Mouse (Mus musculus) lung, embryonic 14.5 days (tissue): Measurements from ENCODE around the gene Tns3. TPM values are rescaled to one million over a fixed set of nuclear protein-coding genes. Genes with fewer than 3 reads are reported as not detected.

Experiments used
- ATAC-seq: fragments of 200-750 bp; cut with Nextera tagmentation; 2 replicates; pipeline ENCODE4 v1.8.0; 2017; ENCODE audit warnings: mild to moderate bottlenecking, moderate TSS enrichment, moderate library complexity; ENCODE audit not compliant: insufficient read depth
- DNase-seq: peaks from one replicate; pipeline ENCODE4 v3.0.0-alpha.2; 2015
- H3K27ac ChIP-seq: fragments of 300-500 bp; sonication (generic); 2 replicates; pipeline ENCODE4 v1.5.1; 2014; ENCODE audit warnings: low read depth, mild to moderate bottlenecking, moderate library complexity
- H3K27me3 ChIP-seq: fragments of 300-500 bp; sonication (generic); 2 replicates; pipeline ENCODE4 v1.6.1; 2014; ENCODE audit warnings: low read length, control low read depth; ENCODE audit not compliant: insufficient read depth
- H3K36me3 ChIP-seq: fragments of 300-500 bp; sonication (generic); 2 replicates; pipeline ENCODE4 v1.6.1; 2014; ENCODE audit warnings: control low read depth; ENCODE audit not compliant: insufficient read depth
- H3K4me1 ChIP-seq: fragments of 300-500 bp; sonication (generic); 2 replicates; pipeline ENCODE4 v1.6.1; 2014; ENCODE audit warnings: antibody characterized with exemption, control low read depth; ENCODE audit not compliant: insufficient read depth
- H3K4me2 ChIP-seq: fragments of 300-500 bp; sonication (generic); 2 replicates; pipeline ENCODE4 v1.6.1; 2014; ENCODE audit warnings: mild to moderate bottlenecking
- H3K4me3 ChIP-seq: fragments of 300-500 bp; sonication (generic); 2 replicates; pipeline ENCODE4 v1.5.1; 2014; ENCODE audit warnings: low read depth, low read length
- H3K9ac ChIP-seq: fragments of 300-500 bp; sonication (generic); 2 replicates; pipeline ENCODE4 v1.6.1; 2014
- H3K9me3 ChIP-seq: fragments of 300-500 bp; sonication (generic); 2 replicates; pipeline ENCODE4 v1.6.1; 2016; ENCODE audit warnings: low read depth, low read length, control low read depth
- CTCF ChIP-seq: IDR thresholded peaks from 2 replicates; pipeline ENCODE4 v1.5.1; 2016; ENCODE audit warnings: antibody characterized with exemption, low read depth
- whole genome bisulfite sequencing: fragments of 180-500 bp; shearing (Covaris S2); extraction: QIAGEN DNeasy Blood & Tissue Kit; methylation state at CpG from one replicate; pipeline ENCODE4 v1.1.7; 2014; 5-methylcytosine and 5-hydroxymethylcytosine counted together
- polyA plus RNA-seq: library from polyadenylated mRNA; unstranded; fragments of >200 nt; fragmentation: Nextera tagmentation; extraction: Ambion mirVana; gene quantifications from 2 replicates; pipeline ENCODE4 v1.2.1, GENCODE M21; 2014

Gene Tns3
- polyA plus RNA-seq, 1 experiment from 2014 or later = 41.0 TPM

GRCm38 (mm10) chr11:8586374-8586773, 78.0 kb downstream of the Tns3 start:
- Histone ChIP-seq H3K9me3 (no peaks in the 10 kb centered on the region), H3K36me3 (peaks cover 17% of the 10 kb centered on the region; the same call in 1 of the 2 replicates), H3K4me2 (no peak overlapping the region), H3K27me3 (no peaks in the 10 kb centered on the region), H3K9ac (no peak overlapping the region), H3K4me1 (peaks cover 21% of the 10 kb centered on the region; the same call in 1 of the 2 replicates), H3K4me3 (no peak overlapping the region), H3K27ac (no peak overlapping the region)
- DNase-seq (no peak), ATAC-seq (no peak)
- WGBS = 71% methylated on average over 2 of the region's 2 CpGs
- TF ChIP-seq CTCF = no peak

GRCm38 (mm10) chr11:8585686-8586085, 78.6 kb downstream of the Tns3 start:
- ATAC-seq (no peak), DNase-seq (no peak)
- Histone ChIP-seq H3K9me3 (no peaks in the 10 kb centered on the region), H3K27me3 (no peaks in the 10 kb centered on the region), H3K27ac (no peak overlapping the region), H3K4me1 (peaks cover 21% of the 10 kb centered on the region; the same call in 1 of the 2 replicates), H3K4me3 (no peak overlapping the region), H3K9ac (no peak overlapping the region), H3K4me2 (no peak overlapping the region), H3K36me3 (peaks cover 11% of the 10 kb centered on the region; the same call in 1 of the 2 replicates)
- 70% methylated on average over 3 of the region's 3 CpGs for WGBS
- TF ChIP-seq CTCF = no peak

GRCm38 (mm10) chr11:8584925-8585324, 79.4 kb downstream of the Tns3 start:
- Histone ChIP-seq H3K9me3 (no peaks in the 10 kb centered on the region), H3K4me1 (peaks cover 25% of the 10 kb centered on the region), H3K36me3 (peaks cover 7% of the 10 kb centered on the region; the same call in 1 of the 2 replicates), H3K27me3 (no peaks in the 10 kb centered on the region), H3K27ac (no peak overlapping the region; the same call in 1 of the 2 replicates), H3K4me2 (no peak overlapping the region), H3K4me3 (no peak overlapping the region), H3K9ac (no peak overlapping the region)
- 50% methylated on average over 1 of the region's 1 CpGs for WGBS
- TF ChIP-seq CTCF = no peak
- DNase-seq = no peak
- ATAC-seq = no peak

GRCm38 (mm10) chr11:8584307-8584706, 80.0 kb downstream of the Tns3 start:
- Histone ChIP-seq H3K4me2 (no peak overlapping the region), H3K4me3 (no peak overlapping the region), H3K27ac (no peak overlapping the region), H3K36me3 (peaks cover 7% of the 10 kb centered on the region; the same call in 1 of the 2 replicates), H3K27me3 (no peaks in the 10 kb centered on the region), H3K4me1 (peaks cover 26% of the 10 kb centered on the region), H3K9ac (no peak overlapping the region), H3K9me3 (no peaks in the 10 kb centered on the region)
- ATAC-seq = no peak
- WGBS = 68% methylated on average over 2 of the region's 2 CpGs
- TF ChIP-seq CTCF = no peak
- DNase-seq = no peak

- ATAC-seq (no peak), DNase-seq (no peak)
- Histone ChIP-seq H3K9me3 (no peaks in the 10 kb centered on the region), H3K36me3 (peaks cover 15% of the 10 kb centered on the region; the same call in 1 of the 2 replicates), H3K4me1 (peaks cover 30% of the 10 kb centered on the region), H3K4me2 (no peak overlapping the region), H3K27me3 (no peaks in the 10 kb centered on the region), H3K4me3 (no peak overlapping the region), H3K9ac (no peak overlapping the region), H3K27ac (no peak overlapping the region)
- 89% methylated on average over 3 of the region's 3 CpGs for WGBS
- TF ChIP-seq CTCF = no peak
Observed at GRCm38 (mm10) chr11:8583137-8583536, 81.2 kb downstream of the Tns3 start.

- no peak for DNase-seq
- Histone ChIP-seq H3K9me3 (no peaks in the 10 kb centered on the region), H3K4me1 (peaks cover 26% of the 10 kb centered on the region), H3K36me3 (peaks cover 20% of the 10 kb centered on the region; the same call in 1 of the 2 replicates), H3K27me3 (no peaks in the 10 kb centered on the region), H3K27ac (no peak overlapping the region), H3K9ac (no peak overlapping the region), H3K4me2 (no peak overlapping the region), H3K4me3 (no peak overlapping the region)
- TF ChIP-seq CTCF = no peak
- ATAC-seq = no peak
- WGBS = 77% methylated on average over 10 of the region's 10 CpGs
Observed at GRCm38 (mm10) chr11:8582101-8582920, 82.0 kb downstream of the Tns3 start.

- 20% methylated on average over 5 of the region's 5 CpGs for WGBS
- ATAC-seq (peak; percentile 89), DNase-seq (peak; percentile 88)
- no peak overlapping the region for H3K9ac ChIP-seq
- H3K27ac ChIP-seq = peak overlapping the region; percentile 70
- H3K9me3 ChIP-seq = no peaks in the 10 kb centered on the region
- H3K4me2 ChIP-seq = no peak overlapping the region
- H3K4me1 ChIP-seq = peaks cover 18% of the 10 kb centered on the region
- peaks cover 26% of the 10 kb centered on the region for H3K36me3 ChIP-seq
- no peak overlapping the region for H3K4me3 ChIP-seq
- peak; percentile 26 for TF ChIP-seq CTCF
- no peaks in the 10 kb centered on the region for H3K27me3 ChIP-seq
Observed at GRCm38 (mm10) chr11:8579789-8580188, 84.5 kb downstream of the Tns3 start.
